ENCODE assay signal across 8 mouse cellular contexts in the genomic region with DNA sequence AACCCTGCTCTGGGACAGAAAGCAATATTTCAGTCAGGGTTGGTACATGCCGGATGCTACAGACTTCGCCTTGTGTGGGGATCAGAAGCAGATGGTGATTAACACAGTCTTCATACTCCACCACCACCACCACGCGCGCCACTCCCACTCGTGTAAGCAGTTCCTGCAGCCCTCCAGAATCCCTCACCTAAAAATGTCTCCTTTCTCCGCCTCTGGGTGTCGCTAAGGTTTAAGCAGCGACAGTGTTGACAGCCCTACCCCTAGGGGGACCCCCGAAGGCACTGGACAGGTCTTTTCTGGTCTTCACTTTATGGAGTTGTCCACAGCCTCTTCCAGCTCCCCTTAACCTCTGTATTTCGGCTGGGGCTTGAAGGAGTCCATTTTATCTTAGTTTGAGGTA. TPM values are rescaled to one million over a fixed set of nuclear protein-coding genes. Genes with fewer than 3 reads are reported as not detected.
DNase-seq lines count a peak whose midpoint lies in the region; ATAC-seq and TF ChIP-seq lines count a peak whose summit lies in the region.

No protein-coding gene starts in this region.

- TF ChIP-seq CTCF in embryonic fibroblast, embryonic 13.5 days (IDR thresholded peaks at IDR 0.05; ENCODE audit: borderline replicate concordance, insufficient read depth, low read length): peak; percentile 56

- peak; percentile 45 to 52 for DNase-seq in spleen, postnatal 36 days (ENCODE audit: low spot score in 2 of 2)
- DNase-seq in spleen, adult 12 weeks (ENCODE audit: low spot score): no peak
- peak; percentile 63 to 80 for DNase-seq in left cerebral cortex, postnatal 10 days (ENCODE audit: extremely low spot score in 1 of 2, low spot score in 2 of 2)
- peak; percentile 71 to 76 for DNase-seq in lung, postnatal 4 days
- peak; percentile 71 for DNase-seq in right cerebral cortex, postnatal 14 days
- no peak for DNase-seq in adrenal gland, adult 2 months

- H3K4me2 ChIP-seq in hindbrain, embryonic 15.5 days: peak overlapping the region; percentile 52

- peaks cover 4% of the 10 kb centered on the region for H3K4me1 ChIP-seq in embryonic fibroblast, embryonic 13.5 days (ENCODE audit: control insufficient read depth, insufficient read depth, low read length)
- H3K4me1 ChIP-seq in hindbrain, embryonic 15.5 days (replicated peaks): peaks cover 26% of the 10 kb centered on the region

- ATAC-seq in hindbrain, embryonic 15.5 days (ENCODE audit: low FRiP score, low read depth): no peak

- H3K4me3 ChIP-seq in embryonic fibroblast, embryonic 13.5 days (ENCODE audit: insufficient read depth, low read length): peak overlapping the region; percentile 19; the same call in 1 of the 2 replicates
- peak overlapping the region; percentile 23 for H3K4me3 ChIP-seq in hindbrain, embryonic 15.5 days

- no peaks in the 10 kb centered on the region for H3K36me3 ChIP-seq in hindbrain, embryonic 15.5 days

- H3K27me3 ChIP-seq in hindbrain, embryonic 15.5 days: no peaks in the 10 kb centered on the region

- intact Hi-C loops in left cerebral cortex, postnatal 10 days (cut with DNase I): no loop called here

- TF ChIP-seq POLR2A in embryonic fibroblast, embryonic 13.5 days (IDR thresholded peaks at IDR 0.05; ENCODE audit: low read depth, low read length): no peak

- H3K27ac ChIP-seq in embryonic fibroblast, embryonic 13.5 days (ENCODE audit: insufficient read depth, low read length): no peak overlapping the region
- no peak overlapping the region for H3K27ac ChIP-seq in hindbrain, embryonic 15.5 days (replicated peaks)

- no peak overlapping the region for H3K9ac ChIP-seq in hindbrain, embryonic 15.5 days

- H3K9me3 ChIP-seq in hindbrain, embryonic 15.5 days: no peaks in the 10 kb centered on the region

- 2% methylated on average over 11 of the region's 11 CpGs for WGBS in hindbrain, embryonic 15.5 days

RNA-seq across cellular contexts. Expression of gene Cdc37, which starts 2.9 kb away (rescaled TPM):
- 142 and 166 TPM in 2 replicates for polyA plus RNA-seq in embryonic fibroblast, embryonic 13.5 days (2011; ENCODE audit: insufficient read length, low read depth, missing spikeins)
- polyA plus RNA-seq in hindbrain, embryonic 15.5 days (2015; fragmentation: Nextera tagmentation; extraction: Ambion mirVana): 211 TPM in 2 replicates
- total RNA-seq in left cerebral cortex, postnatal 10 days (2021): 100 to 1,000 TPM; 127 to 129 TPM
- total RNA-seq in adrenal gland, adult 2 months (2021): 100 to 1,000 TPM; 179 to 202 TPM
- polyA plus RNA-seq in adrenal gland, adult 2 months (2012; rRNA removed): 58.3 and 59.0 TPM in 2 replicates

RNA-seq across cellular contexts. Expression of gene Pde4a, which starts 12.8 kb away (rescaled TPM):
- polyA plus RNA-seq in embryonic fibroblast, embryonic 13.5 days (2011; ENCODE audit: insufficient read length, low read depth, missing spikeins): 14.7 and 20.6 TPM in 2 replicates
- 36.5 and 41.0 TPM in 2 replicates for polyA plus RNA-seq in hindbrain, embryonic 15.5 days (2015; fragmentation: Nextera tagmentation; extraction: Ambion mirVana)
- 10 to 100 TPM; 65.6 to 67.5 TPM for total RNA-seq in left cerebral cortex, postnatal 10 days (2021)
- 10 to 100 TPM in 1 of 2 experiments, 1 to 10 TPM in 1; 8.8 to 17.7 TPM for total RNA-seq in adrenal gland, adult 2 months (2021)
- 13.2 and 15.6 TPM in 2 replicates for polyA plus RNA-seq in adrenal gland, adult 2 months (2012; rRNA removed)

RNA-seq across cellular contexts. Expression of gene Tyk2, which starts 21.7 kb away (rescaled TPM):
- polyA plus RNA-seq in embryonic fibroblast, embryonic 13.5 days (2011; ENCODE audit: insufficient read length, low read depth, missing spikeins): 11.1 and 15.1 TPM in 2 replicates
- polyA plus RNA-seq in hindbrain, embryonic 15.5 days (2015; fragmentation: Nextera tagmentation; extraction: Ambion mirVana): 11.3 and 11.7 TPM in 2 replicates
- 10 to 100 TPM; 11.2 to 13.2 TPM for total RNA-seq in left cerebral cortex, postnatal 10 days (2021)
- total RNA-seq in adrenal gland, adult 2 months (2021): 10 to 100 TPM; 12.7 to 14.6 TPM
- polyA plus RNA-seq in adrenal gland, adult 2 months (2012; rRNA removed): 23.5 and 25.8 TPM in 2 replicates

Comparison
In these comparisons a context has a peak if more than half of its experiments do, and no peak if none do; other contexts are left out.
1. DNase-seq: peak in spleen, postnatal 36 days (2 of 2), left cerebral cortex, postnatal 10 days (2 of 2), lung, postnatal 4 days (2 of 2) and right cerebral cortex, postnatal 14 days (single experiment); none in spleen, adult 12 weeks (single experiment) and adrenal gland, adult 2 months (single experiment).